Mouse (Mus musculus): ENCODE results near the gene Rnf7. TPM values are rescaled to one million over a fixed set of nuclear protein-coding genes. Genes with fewer than 3 reads are reported as not detected.

The Rnf7 gene
- total RNA-seq, 2 experiments from 2014 or later = 78.4 to 80.0 TPM

Other genes starting within 250 kb of the Rnf7 start
- 100 to 1,000 TPM; 169 to 187 TPM for gene Atp1b3, start 114.2 kb downstream of the Rnf7 start, total RNA-seq (2021)
- under 1 TPM in 1 of 2 experiments, not detected in 1; 0.16 TPM for gene Gm28729, start 46.6 kb upstream of the Rnf7 start, total RNA-seq (2021)
- gene Rasa2, start 152.9 kb upstream of the Rnf7 start, total RNA-seq (2021) = 10 to 100 TPM; 12.1 to 15.4 TPM

Data from adrenal gland, adult 18-20 months (tissue).